Mouse (Mus musculus) A20 (cell line): ENCODE measurements at regions not wholly inside any gene's neighbourhood (a gene's known extent, or its start where the extent isn't known, plus 50 kb on each side); places are given as distances from the start of the nearest gene placed in this dataset.
"Not testable (repeated sequence)": the region's sequence is repeated elsewhere in the genome, so short reads cannot be mapped to it uniquely, and the experiment has no call there.

Source experiments
- DNase-seq: peaks from one replicate; pipeline ENCODE4 v3.0.0-alpha.2; 2011; ENCODE audit warnings: low read depth, low spot score

DNA sequence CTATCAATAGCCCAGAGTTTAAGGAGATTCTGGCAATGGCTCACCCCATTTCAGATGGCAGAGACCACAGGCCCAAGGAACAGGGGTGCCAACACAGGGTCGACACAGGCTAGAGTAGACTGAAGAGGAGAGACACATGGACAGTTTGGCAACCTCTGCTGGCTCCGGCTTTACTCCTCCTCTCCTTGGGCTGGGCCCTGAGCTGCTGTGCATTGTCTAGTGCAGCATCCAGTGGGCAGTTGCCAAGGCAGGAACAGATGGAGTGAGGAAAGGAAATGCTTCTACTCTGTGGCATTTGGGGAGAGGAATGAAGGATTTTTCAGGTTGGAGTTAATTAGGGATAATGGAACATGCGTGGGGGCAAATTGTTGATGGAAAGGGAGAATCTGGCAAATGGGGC lies 151.0 kb upstream of the 1700012A03Rik start:
- DNase-seq = no peak

DNA sequence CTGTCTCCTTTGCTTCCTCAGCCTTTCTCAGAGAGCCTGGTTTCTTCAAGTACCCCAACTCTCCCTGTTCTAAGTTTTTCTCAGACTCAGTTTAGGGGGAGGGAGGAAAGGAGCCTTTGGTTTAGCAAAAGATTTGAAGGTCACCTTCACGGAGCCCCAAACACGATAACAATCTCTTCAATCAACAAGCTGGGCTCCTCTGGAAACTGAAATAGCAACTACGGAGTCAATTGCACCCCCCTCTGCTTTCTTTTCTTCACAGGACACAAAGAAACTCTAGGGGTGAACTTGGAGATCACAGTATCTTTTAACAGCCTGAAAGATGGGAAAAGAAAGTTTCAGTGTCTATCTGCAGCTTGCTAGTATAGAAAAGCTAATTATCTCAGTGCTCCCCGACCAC lies 151.4 kb upstream of the 1700012A03Rik start:
- DNase-seq = no peak

DNA sequence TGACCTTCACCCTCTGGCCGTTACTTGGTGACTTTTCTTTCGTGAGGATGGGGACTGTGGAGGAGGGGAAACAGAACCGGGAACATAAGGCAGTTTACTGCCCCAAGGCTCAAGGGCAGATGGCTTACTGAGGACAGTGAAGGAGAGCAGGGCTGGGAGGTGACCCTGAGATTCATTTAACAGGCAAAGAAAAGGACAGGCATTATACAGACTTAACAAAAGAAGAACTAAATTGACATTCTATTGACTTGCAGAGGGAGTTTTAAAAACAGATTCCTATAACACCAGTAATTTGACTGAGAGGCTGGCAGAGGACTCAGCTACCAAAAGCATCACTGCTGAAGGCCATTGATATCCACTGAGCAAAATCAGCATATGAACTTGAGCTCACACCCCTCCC lies 153.0 kb upstream of the 1700012A03Rik start:
- DNase-seq = no peak

DNA sequence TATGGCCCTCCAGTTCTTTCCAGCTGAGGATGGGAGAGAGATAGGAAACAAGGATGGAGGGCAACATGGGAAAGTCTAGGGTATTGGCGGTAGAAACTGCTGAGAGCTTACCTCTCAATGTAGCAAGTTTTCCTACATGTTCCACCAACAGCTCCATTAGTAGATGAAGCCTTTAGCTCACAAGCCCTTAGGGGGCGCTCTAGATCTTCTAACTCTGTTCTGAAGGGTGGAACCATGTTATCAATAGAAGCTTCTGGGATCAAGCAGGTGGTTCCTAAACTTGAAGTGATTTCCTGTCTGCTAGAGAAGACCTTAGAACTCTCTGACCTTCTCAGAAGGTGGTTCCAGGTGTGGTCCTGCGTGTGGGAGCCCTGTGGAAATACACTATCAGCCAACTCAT lies 154.2 kb upstream of the 1700012A03Rik start:
- peak; percentile 11 for DNase-seq

- no peak for DNase-seq
These were observed 163.1 kb upstream of the 1700012A03Rik start for GRCm38 (mm10) chr6:31886931-31887330.

GRCm38 (mm10) chr6:31885196-31885595 lies 164.8 kb upstream of the 1700012A03Rik start:
- not testable (repeated sequence) for DNase-seq

- DNase-seq = peak; percentile 32
These were observed 166.3 kb upstream of the 1700012A03Rik start for GRCm38 (mm10) chr6:31883726-31884125.

GRCm38 (mm10) chr6:31874616-31875015 lies 175.4 kb upstream of the 1700012A03Rik start:
- DNase-seq = no peak

- no peak for DNase-seq
These were observed 176.1 kb upstream of the 1700012A03Rik start for GRCm38 (mm10) chr6:31873911-31874310.

DNA sequence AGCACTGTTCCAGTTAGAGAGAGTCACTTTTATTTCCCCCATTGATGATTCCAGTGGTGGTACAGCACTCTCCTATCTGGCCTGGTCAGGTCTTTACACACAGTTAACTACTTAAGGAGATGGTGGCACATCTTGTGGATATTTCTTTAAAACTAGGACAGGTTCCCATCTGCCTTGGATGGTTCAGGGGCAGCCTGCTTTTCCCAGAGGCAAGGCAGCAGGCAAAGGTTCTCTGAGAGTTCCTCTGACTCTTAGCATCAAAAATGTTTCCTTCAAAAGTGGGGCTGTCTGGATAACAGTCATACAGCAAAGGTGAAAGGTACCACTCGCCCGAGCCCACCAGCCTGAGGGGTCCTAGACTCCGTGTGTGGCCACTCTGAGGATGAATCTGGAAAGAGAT lies 178.3 kb upstream of the 1700012A03Rik start:
- no peak for DNase-seq

- DNase-seq = no peak
These were observed 188.1 kb upstream of the 1700012A03Rik start for GRCm38 (mm10) chr6:31861996-31862395.

GRCm38 (mm10) chr6:31859621-31860020 lies 190.4 kb upstream of the 1700012A03Rik start:
- DNase-seq = no peak

DNA sequence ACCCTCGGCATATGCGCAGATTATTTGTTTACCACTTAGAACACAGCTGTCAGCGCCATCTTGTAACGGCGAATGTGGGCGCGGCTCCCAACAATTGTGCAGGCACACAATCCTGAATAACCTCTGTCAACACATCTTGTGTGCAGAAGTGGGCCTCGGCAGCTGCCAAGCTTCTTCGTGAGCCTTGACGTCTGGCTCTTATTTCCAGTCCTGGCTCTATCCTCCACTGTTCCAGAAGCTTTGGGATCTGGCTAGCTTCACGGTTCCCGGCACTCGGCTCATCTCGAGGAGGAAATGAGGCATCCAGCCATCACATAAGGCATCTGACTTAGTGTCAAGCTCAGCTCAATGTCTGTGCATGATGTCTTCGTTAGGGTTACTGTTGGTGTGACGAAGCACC lies 195.8 kb upstream of the 1700012A03Rik start:
- DNase-seq = no peak

DNA sequence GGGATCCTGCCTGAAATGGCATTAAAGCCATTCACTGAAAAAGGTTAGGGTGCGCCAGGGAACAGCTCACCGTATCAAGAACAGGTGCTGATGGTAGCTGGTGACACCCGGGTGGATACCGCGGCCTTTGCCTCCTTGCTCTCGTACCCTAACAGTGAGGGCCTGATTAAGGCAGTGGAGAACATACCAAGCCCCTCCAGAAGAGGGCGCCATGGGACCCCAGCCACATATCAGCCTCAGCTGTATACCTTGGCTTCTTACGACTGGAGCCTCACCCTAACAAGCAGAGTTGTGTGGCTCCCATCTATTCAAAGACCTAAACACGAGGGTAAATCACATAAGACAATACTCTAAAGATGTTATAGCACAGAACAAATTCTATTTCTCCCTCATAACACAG lies 203.7 kb upstream of the 1700012A03Rik start:
- peak; percentile 21 for DNase-seq

- no peak for DNase-seq
These were observed 204.4 kb upstream of the 1700012A03Rik start for GRCm38 (mm10) chr6:31845671-31846070.

GRCm38 (mm10) chr6:31840621-31841020 lies 209.4 kb upstream of the 1700012A03Rik start:
- DNase-seq = peak; percentile 2

GRCm38 (mm10) chr6:31838588-31838987 lies 211.5 kb upstream of the 1700012A03Rik start:
- DNase-seq = peak; percentile 37

DNA sequence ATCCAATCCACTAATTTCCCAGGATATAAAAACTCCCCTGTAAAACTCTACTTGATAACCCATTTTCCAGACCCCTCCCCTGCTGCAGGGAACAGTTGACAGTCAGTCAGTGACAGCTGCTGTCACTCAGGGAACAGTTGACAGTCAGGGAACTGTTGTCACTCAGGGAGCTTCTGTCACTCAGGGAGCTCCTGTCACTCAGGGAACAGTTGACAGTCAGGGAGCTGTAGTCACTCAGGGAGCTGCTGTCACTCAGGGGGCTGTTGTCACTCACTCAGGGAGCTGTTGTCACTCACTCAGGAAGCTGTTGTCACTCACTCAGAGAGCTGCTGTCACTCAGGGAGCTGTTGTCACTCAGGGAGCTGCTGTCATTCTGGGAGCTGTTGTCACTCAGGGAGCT lies 214.3 kb upstream of the 1700012A03Rik start:
- DNase-seq = no peak

DNA sequence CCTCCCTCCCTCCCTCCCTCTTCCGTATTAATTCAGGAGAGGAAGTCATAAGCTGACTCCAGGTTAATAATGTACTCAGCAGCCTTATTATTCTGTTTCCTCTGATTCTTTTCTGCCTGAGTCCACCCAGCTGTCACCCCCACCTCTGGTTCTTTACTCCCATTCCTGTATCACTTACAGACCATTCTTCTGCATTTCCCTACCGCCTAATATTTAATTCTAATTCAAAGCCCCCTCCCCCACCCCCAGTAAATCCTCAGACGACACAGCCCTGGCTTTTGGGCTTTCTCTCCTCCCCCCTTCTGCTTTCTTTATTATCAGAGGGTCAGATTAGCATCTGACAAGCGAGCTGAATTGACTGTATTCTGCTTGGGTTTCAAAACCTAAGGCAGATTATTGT lies 215.5 kb upstream of the 1700012A03Rik start:
- DNase-seq = no peak

DNA sequence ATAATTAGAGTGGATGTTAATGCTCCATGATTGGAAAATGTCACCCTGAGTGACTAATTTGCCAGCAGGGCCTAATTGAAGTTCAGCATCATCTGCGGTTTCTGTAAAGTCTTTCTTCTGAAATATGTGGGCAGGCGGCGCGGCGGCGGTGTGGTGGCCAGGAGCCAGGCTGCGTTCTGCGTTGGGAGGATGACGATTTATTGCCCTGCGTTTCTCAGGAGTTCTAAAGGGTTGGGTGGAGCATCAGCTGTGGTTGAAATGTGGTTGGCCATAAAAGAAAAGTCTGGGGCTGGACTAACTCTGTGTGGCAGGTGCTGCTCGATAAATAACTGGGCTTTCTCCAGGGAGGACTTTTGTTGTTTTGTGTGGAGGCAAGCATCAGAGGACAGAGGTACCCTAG lies 219.4 kb upstream of the 1700012A03Rik start:
- no peak for DNase-seq

GRCm38 (mm10) chr6:31823616-31824015 lies 226.4 kb upstream of the 1700012A03Rik start:
- no peak for DNase-seq

GRCm38 (mm10) chr6:31822186-31823085 lies 227.6 kb upstream of the 1700012A03Rik start:
- no peak for DNase-seq

DNA sequence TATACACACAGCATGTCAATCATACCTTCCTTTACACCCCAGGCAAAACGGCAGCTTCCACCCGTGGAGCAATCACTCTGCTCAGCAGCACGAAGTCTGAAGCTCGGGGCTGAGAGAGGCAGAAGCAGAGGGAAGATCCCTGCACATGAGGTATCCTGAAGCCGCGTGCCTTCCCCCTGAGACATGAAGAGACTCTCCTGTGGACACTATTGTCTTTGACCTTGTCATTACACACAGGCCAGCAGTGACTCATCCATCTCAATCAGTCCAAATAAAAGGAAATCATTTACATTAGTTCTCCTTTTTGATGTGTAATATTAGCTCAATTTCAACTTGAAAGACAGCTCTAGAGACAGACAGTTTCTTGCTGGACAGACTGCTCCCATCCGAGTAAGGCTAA lies 228.4 kb upstream of the 1700012A03Rik start:
- DNase-seq = no peak
